Mouse (Mus musculus) heart, postnatal 4 days (tissue): ENCODE data around the gene Slc6a6. TPM values are rescaled to one million over a fixed set of nuclear protein-coding genes. Genes with fewer than 3 reads are reported as not detected.

Experiments used
- DNase-seq: peaks from one replicate; pipeline ENCODE4 v3.0.0; 2021
- total RNA-seq, 2 experiments: library from RNA; stranded (reverse); gene quantifications; 2 replicates each; pipeline ENCODE4 v1.2.3; 2021

Gene Slc6a6
- total RNA-seq, 2 experiments from 2014 or later = 142 to 158 TPM

DNA sequence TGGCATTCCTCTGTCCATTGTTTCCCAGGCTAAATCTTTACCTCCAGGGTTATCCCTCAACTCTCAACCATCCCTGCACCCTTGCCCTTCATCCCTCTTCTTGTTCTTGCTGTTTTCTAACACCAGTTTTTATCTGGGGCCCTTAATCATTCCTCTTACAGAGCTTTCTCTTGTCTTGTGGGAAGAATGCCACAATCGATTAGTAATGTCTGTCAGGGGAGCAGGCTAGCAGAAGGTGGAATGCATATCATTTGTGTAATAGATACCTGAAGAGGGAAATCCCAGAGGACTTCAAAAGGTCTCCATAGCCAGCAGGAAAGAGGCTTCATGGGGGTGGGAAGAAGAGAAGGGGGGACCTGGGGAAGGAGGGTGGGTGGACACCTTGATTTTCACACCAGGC, 20.6 kb downstream of the Slc6a6 start:
- no peak for DNase-seq

DNA sequence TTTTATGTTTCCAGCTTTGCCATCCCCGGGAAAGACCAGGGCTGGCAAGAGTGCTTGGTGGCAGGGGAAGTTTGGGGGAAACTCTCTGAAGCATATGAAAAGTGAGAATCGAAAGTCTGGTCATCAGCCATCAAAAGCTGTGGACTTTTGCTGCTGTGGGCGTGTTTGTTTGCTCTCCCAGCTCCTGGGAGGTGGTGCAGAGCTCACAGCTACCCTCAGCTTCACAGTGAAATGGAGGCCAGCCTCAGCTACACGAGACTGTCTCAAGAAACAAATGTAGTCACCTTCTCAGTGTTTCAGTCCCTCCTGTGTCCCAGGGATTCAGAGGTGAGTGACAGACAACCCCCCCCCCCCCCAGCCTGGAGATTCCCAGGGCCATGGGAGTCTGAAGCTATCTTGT, 21.8 kb downstream of the Slc6a6 start:
- DNase-seq = no peak

DNA sequence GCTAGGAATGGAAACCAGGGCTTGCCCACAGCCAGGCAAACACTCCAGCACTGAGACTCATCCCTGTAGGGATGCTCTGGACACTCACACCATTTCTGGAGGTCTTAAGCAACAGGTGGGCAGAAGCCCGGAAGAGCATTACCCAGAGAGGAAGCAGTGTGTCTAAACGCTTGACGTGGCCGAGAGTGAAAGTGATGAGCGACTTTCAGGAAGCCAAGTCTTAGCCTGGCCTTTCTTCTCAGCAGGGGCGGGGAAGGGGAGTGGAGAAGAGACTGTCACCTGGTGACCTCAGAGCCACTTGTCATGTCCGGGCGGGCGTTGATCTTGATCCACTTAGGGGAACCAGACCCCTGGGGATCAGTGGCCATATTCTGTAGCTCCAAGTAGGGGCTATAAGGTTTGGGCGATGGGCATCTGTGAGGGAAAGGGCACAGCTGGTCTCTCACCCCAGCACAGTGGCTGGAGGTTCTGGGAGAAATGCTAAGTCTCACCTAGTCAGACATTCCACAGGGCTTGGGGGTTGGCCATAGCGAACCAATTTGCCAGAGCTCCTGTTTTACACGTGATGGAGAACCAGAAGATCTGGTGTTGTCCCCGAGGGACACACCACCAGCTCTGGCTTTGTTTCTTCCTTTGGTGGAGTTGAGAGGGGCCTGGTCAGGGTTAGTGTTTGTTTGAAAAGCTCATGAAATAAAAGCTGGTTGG, 22.4 kb downstream of the Slc6a6 start:
- no peak for DNase-seq

DNA sequence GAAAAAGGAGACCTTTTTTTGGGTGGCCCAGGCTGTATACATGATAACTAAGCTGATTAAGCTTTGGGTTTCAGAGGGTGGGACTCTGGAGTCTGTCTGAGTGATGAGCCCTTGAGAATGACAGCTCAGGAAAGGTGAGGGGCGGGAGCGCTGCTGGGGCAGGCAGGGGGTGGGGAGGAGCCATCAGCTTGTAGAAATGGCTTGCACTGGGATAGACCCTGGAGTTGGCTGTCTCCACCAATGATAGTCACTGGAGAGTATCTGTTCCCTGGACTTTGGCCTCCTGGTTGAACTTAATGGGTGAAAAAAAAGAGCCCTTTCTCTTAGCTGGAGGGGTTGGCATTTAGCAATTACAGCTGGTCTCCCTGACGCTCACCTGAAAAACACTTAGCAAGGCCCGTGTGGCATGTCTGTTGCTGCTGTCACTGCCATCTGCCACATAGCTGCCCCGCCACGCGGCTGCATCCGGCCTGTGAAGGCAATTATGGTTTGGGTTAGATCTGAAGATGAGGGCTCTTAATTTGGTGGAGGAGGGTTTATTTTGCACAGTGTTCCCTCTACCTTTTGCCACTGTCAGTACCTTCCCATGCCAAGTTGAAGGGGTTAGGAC, 23.5 kb downstream of the Slc6a6 start:
- no peak for DNase-seq

DNA sequence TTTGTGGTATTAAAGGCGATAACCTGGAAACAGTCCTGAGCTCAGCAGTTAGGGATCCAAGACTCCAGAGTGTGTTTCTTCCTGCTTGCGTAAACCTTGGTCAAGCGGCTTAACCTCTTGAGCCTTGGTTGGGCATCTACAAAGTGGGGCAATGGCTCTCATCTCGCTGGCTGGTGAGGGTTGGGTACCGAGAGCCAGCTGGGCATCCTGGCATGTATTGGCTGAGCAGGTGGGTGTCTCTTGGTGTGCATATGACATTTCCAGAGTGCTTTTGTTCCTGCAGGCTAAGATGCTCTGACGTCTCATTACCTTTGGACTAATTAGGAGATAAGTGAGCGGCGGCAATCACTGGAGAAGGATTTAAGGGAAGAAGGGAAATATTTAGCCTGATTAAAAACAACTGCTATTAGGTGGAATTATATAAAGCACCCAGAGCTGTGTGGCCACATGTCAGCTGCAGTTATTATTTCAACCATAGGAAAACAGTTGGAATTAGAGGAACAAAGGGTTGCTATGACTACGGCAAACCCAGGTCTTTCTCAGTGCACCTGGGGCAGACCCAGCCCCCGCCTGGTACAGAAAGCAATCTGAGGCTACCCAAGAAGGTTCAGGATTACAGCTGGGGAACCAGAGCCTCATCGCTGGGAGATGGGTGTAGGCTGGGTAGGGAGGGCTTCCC, 24.2 kb downstream of the Slc6a6 start:
- no peak for DNase-seq

DNA sequence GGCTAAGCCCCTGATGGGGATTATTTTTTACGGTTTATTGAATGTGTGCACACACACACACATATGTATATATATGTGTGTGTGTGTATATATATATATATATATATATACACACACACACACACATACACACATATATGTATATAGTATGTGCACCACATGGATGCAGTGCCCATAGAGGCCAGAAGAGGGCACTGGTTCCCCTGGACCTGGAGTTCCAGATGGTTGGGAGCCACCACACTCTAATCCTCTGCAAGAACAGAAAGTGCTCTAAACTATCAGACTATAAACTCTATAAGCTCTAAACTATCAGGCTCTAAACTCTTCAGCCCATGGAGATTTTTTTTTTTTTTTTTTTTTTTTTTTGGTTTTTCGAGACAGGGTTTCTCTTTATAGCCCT, 25.1 kb downstream of the Slc6a6 start:
- no peak for DNase-seq

DNA sequence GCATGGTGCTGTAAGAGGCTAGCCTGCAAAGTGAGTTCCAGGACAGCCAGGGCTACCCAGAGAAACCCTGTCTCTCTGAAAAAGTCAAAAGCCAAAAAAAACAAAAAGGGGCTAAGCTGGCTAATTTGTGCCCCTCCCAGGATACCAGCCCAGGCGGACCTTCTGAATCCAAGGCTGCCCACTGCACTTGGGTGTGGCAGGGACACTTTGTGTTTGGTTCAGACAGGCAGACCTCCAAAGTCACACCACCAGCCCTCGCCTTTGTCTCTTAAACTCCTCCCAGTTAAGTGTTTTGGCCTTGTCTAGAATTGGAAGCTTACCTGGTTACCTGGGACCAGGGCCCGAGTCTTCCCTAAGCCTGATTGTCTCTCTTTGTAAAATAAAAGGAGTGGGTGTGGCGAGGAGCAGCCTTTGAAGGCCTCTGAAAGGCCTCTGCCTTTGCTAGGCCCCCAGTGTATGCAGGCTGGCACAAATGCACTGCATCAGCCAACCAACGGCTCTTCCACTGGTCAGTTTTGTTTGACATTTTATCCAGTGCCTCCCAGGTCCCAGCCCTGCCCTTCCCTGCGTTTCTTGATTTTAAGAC, 26.6 kb downstream of the Slc6a6 start:
- no peak for DNase-seq

DNA sequence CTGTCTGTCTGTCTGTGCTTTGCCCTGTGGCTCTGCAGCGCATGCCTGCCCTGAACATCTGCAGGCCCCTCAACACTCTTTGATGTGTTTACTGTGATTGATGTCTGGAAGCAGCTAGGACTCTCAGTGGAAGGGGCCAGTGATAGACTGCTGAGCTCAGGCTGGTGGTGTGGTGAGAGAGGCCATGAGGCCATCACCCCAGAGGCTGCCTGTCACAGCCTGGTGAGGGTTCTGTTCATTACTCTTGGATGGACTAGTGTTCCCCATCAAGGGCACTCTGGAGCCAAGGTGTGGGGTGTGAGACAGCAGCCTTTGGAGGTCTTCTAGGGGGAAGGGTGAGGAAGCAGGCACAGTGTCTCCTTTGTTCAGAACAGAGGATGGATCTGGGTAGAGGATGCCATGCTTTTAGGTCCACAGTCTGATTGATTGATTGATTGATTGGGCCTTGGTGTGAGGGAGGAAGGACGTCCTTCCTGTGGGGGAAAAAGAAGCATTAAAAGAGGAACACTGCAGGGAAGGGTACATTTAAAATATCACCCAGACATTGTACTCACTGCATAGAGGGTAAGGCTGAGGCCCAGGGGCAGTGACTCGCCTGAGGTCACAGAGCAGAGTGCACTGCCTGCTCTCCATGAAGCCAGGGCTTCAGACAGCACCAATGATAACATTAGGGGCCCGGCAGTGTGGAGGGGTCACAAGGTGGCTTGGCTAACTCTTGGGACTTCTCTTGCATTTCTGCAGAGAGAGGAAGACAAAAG, 28.4 kb downstream of the Slc6a6 start:
- no peak for DNase-seq

DNA sequence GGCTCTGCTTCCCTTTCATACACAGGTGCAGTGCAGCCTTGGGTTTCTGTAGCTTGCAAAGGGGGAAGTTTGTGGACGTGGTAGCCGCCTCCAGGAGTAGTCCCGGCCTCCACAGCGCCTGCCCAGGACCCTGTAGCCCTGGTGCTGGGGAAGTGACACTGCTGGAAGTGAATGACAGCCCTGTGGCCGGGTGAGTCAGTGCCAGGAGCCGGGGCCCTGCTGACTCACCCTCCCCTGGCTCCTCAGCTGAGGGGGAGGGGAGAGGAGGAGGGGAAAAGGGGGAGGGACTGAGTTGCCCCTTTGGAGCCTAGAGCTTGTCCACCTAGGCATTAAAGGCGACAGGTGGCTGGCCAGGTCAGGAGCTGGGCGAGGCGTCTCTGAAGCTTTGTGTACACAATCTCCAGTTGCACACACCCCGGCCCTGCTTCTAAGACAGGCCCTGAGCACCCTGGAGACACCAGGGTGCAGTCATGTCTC, 29.0 kb downstream of the Slc6a6 start:
- DNase-seq = peak; percentile 51

DNA sequence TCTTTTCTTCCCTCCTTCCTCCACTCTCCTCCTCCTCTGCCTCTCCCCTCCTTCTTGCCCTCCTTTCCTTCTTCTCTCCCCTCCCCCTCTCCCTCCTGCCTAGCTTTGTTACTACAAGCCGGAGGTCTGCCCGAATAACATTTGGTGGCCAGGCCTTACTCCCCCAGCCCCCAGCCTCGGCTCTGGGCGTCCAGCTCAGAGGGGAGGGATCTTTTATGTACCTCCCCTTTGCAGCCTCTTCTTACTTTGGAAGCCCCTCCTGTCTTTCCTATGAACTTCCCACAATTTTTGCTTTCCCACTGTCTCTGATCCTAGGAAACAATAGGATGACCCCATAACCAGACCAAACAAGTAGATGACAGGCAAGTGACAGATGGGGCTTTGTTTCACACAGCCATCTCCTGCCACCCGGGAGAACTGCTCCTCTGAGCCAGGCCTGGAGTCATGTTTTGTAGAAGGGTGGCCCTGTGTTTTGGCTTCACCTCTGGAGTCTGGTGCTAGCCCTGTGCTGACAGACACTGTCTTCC, 29.6 kb downstream of the Slc6a6 start:
- DNase-seq = no peak

DNA sequence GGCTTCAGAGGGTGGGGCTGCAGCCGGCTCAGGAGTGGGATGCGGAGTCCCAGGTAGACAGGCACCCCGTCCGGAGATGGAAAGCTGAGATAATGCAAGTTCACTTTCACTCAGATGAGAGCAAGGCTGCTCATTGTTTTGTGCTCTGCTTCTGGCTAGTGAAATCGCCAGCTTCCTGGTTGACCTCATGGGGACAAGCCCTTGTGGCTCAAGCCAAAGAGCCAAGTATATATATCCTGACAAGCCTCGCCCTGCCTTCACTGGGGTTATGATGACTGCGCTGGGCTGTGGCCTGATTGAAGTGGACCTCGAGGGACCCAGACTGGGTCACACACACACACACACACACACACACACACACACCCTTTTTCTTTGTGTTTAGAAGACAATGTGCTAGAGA, 31.2 kb downstream of the Slc6a6 start:
- peak; percentile 51 for DNase-seq

DNA sequence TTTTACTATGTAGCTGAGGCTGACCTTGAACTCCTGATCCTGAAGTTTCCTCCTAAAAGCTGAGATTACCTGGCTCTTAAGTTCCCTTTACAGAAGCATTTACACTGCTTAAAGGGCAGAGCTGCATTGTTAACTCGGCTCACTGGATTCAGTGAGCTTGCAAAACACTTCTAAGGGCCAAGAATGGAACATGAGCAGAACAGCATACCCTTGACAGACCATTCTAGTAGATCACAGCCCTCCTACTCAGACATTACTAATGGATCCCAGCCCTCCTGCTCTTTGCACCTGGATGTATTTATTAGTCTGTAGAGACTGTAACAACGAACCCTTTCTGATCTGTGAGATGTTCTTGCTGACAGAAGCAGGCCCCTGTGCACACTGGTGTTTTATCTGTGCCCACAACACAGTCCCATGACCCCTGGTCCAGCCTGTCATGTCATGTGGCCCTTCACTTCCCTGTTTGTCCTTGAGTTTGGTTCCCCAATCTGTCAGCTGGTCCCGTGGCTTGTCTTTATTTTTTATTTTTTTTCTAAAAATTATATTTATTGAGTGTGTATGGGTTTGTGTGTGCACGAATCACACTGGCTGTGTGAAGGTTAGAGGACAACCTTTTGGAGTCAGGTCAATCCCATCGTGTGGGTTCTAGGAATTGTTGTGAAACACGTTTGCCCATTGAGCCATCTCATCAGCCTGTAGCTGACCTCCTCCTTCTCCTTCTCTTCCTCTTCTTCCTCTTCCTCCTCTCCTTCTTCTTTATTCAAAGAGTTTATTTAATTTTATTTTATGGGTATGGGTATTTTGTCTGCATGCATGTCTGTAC, 32.3 kb downstream of the Slc6a6 start:
- DNase-seq = no peak

DNA sequence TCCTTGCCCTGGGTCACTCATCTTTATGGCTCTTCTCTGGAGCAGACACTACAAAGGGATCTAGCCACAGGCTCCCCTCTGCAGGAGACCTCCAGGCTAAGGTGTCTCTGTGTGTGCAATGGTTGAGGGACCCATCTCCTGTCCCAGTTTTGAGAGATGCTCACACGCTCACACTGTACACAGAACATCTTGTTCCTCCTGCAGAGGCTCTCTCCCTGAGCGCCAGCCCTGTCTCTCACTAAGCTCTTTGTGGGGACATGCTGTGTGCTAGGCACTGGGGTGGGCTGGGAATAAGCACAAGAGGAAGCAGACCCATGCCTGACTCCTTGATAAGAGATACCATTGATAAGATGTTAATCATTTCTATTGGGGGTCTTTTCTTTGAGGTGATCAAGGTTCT, 34.2 kb downstream of the Slc6a6 start:
- DNase-seq = no peak

DNA sequence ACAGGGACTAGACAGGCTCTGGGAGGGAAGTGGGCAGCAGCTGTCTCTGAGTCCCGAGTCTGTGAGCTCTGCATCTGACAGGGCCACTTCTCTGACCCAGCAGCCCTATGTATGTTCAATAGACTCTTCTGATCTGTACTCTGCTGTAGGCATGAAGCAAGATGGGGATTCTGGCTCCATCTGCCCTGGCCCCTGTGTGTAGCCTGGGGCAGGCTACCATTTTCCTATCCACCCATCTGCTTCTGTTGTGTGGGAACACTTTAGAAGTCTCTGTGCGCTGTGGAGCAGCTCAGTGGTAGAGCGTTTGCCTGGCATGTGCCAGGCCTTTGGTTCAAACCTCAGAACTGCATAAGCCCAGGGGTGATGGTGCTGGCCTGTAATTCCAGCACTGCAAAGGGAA, 34.8 kb downstream of the Slc6a6 start:
- DNase-seq = no peak

DNA sequence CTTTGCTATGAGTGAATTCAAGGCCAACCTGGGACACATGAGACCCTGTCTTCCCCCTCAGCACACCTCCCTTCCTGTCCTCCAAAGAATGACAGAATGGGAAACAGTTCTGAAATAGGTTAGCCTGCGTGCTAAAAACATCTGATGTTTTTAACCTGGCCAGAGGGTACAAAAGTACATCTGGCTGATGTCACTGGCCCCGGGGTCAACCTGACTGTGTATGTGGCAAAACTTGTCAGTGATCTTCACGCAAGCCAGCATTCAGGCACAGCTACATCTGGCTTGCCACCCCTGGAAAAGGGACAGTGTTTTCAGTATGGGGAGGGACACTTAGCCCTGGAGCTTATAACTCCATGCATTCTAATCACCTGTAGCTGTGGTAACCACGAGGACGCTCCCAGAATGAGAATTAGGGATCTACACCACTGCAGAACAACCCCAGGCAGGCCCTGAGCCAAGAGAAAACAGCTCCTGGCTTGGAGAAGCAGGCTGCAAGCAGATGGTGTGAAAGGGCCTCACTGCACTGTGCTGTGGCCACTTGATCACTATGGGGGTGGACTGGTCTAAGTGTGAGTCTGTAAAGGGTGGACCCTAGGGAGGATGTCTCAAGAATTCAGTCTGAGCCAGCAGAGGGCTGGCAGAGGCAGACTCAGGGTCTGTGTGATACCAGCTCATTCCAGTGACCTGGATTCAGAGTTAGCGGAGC, 35.3 kb downstream of the Slc6a6 start:
- DNase-seq = peak; percentile 50

DNA sequence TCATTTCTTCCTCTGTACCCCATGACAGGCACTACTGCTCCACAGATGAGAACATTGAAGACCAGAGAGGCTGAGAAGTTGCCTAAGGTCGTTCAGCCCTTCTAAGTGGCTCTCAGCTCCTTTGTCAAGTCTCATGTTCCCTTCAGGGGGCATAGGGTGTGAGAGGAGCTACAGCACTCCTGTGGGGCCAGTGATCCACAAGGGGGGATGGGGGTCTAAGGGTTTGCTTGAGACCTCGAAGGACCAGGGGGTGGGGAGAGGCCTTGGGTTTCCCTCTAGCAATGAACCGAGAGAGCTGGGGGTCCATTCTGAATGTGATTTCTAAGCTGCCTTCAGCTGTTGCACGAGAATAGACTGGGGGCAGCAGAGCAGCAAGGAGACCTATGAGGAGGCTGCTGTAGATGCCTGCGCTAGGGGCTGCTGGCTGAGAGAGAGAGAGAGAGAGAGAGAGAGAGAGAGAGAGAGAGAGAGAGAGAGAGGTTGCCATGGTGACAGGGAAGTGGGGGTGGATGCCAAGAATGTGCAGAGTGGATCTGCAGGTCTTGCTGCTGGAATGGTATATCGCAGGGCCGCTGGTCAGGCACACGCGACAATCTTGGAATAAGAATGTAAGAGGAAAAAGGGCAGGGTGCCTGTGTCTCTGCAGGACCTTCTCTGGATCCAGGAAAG, 36.1 kb downstream of the Slc6a6 start:
- DNase-seq = peak; percentile 47

DNA sequence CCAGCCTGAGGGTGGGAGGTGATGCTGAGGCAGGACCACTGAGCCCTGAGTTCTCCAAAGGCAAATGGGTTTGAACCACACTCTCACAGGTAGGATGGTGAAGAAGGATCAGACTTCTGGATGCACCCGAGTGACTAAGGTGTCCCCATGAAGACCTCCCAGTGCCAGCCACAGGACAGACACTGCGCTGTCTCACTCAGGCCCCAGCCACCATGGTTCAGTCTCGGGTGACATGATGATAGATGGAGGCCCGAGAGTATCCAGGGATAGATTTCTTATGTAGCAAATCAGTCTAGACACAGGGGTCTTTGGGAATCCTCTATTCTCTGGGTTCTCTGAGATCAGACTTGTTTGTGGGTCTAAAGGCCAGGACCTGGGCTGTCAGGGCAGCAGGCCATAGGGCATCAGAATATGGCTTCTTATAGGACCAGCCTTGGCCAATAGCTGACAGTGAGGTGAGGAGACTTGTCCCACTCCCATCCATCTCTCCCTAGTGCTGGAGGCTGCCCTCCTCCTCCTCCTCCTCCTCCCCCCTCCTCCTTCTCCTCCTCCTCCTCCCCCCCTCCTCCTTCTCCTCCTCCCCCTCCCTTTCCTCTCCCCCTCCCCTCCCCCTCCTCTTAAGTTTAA, 36.8 kb downstream of the Slc6a6 start:
- DNase-seq = no peak

DNA sequence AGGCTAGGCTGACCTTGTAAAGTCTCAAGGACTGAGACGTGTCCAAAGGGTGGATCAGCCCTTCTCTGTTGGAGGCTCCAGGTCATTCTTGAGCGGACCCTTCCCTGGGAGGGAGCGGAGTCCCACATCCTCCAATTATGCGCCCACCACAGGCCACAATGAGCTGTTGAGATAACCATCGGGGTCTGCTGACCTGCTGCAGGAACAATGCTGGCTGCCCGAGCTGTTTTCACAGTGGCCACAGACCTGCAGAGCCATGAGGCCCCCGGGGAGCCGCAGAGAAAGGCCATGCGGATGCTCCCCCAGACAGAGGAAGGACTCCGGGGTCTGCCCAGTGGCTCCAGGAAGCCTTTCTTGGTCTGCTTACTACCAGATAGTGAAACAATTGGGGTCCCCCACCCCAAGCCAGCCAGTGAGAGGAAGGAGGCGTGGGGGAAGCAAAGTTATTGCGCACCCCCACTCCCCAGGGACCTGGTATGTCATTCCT, 37.4 kb downstream of the Slc6a6 start:
- peak; percentile 64 for DNase-seq

DNA sequence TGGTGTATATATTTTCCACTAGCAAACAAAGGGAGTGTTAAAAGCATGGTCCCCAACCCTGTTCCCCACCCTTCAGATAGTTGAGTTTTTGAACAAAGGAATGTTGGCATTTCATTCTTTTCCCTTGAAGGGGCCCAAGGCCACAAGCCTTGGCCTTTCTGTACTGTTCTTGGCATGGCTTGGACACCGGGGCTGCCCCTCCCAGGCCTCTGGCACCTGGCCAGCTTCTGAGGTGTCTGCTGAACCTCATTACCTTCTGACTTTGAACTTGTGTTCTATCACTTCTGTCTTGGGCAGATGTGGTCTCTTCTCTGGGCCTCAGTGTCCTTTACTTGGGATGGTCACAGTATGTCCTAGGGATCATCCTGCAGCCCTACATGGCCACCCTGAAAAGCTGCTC, 43.5 kb downstream of the Slc6a6 start:
- peak; percentile 62 for DNase-seq
